Mouse (Mus musculus) thymus, postnatal 14 days (tissue): ENCODE measurements around the gene Vars.
"Not testable (repeated sequence)": the region's sequence is repeated elsewhere in the genome, so short reads cannot be mapped to it uniquely, and the experiment has no call there.

ENCODE experiments used
- DNase-seq: peaks from one replicate; pipeline ENCODE4 v3.0.0; 2021

Vars gene

DNA sequence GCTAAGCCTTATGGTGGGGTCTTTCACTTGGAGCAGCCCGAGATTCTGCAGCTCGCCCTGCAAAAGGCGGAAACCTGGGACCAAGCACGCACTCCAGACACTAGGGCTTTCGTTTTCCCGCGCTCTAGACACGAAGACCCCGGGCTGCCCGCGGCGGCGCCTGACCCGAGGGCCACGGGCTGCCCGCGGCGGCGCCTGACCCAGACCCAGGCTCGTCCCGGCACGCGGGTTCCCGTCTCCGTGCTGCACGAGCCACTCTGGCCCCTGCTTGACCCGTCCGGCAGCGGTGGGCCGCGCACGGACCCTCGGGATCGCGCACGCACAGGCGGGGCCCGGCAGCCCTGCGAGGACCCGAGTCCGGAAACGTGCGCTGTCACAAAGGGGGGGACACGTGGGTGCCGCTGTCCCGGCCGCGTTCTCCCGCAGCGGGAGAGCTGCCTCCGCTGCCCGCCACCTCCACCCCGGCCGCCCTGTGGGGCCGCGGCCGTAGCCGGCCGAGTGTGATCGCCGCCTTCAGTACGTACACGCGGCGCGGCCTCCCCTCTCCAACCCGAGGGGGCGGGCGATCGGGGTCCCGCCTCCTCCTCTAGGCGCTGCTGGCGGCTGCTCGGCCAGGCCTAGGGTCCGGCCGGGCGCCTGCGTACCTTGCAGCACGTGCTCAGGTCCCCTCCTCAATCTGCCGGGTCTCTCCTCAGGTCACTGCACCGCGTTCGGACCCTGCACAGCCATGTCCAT is at the start of gene Vars:
Vars (plus strand) TSS at position 271 of the 735 bp plus-strand sequence.
- peak; percentile 82 for DNase-seq

DNA sequence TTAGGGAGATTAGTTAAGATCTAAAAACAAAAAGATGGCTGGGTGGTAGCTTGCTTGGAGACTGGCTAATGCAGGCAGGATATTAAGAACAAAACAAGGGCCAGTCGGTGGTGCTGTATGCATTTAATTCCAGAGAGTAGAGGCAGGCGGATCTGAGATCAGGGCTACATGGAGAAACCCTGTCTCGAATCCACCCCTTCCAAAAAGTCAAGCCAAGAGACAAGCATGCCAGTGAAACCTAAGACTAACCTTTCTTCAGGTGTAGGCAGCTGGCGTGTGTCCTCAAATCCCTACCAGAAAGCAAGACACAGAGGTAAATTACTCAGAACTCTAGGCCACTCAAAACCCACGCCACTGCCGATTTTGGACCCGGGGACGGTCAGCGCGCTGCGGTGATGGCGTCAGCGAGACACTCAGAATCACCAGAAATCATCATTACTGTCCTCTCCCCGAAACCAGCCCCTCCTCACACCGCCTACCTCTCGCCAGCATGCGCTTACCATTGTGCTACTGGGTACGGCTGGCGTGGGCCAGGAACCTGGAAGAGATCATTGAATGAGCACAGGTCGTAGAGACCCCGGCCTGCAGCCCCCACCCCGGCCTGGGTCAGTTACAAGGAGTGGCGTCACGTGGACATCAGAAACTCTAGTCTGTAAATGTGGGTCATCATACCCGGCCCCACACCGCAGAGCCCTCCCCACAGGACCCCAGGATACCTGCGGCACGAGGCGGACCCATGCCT is 49.0 kb upstream of the Vars start:
- DNase-seq = no peak

DNA sequence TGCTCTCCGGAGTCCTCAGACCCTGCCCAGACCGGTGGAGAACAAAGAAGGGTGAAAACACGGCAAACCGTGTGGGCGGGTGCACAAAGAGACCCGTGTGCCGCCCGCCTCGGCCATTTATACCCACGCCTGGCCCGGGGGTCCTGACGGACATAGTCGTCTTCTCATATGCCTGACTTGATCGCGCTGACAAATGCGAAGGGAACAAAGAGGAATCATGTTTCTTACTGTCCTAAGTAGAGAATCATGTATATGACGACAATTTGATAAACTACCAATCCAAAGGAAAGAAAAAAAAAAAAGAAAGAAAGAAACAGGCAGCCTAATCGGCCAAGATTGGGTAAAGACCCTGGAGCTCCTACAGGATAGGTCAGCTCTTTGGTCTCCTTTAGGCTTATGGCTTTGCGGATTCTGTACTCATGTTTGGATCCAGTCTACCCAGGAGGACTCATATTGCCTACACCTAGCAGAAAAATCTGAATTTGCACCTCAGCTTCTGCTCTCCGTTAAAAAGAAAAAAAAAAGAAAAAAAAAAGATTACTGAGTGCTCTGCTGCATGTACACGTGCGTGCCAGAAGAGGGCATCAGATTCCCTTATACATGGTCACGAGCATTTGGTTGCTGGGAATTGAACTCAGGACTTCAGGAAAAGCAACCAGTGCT is 48.3 kb upstream of the Vars start:
- peak; percentile 83 for DNase-seq

DNA sequence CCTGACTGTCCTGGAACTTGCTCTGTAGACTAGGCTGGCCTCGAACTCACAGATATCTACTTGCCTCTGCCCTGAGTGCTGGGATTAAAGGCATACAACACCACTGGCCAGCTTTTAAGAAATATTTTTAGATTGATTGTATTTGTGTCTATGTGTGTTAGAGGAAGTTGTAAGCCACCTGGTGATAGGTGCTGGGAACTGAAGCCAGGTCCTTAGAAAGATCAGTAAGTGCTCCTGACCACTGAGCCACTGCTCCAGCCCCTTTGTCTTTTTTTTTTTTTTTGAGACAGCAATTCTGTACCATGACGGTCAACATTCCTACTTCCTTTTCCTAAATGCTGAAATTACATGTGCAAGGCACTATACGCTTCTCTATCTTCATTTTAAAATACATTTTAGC is 47.5 kb upstream of the Vars start:
- DNase-seq = no peak

DNA sequence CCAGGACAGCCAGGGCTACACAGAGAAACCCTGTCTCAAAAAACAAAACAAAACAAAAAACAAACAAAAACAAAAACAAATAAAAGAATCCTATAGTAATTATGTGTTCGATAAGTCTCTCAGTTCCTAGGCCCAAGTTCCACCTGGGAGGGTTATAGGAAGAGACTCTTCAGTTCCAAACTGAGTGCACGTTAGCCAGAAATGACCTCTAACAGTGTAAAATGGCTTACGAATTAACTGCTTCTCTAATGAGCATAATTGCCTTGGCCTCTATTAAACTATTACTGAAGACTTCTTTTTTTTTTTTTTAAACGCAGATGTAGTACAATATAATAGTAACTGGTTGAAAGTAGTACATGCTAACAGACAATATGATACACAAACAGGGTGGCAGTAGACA is 46.9 kb upstream of the Vars start:
- DNase-seq = no peak

DNA sequence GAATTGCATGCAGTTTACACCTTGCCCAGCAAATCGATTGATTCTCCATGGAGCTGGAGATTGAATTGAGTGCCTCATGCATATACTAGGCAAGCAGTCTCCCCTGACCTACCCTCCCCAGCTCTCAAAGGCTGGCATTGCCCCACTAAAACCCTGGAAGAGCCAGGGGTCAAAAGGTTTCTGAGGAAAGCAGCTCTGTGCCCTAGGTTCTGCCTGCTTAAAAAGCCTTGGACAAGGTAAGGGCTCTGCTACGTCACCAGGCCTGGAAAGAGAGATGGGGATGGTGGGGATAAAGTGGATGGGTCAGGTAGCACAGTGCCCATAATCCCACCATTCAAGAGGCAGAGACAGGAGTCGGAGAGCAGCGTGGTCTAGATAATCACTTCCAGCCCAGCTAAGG is 46.0 kb upstream of the Vars start:
- DNase-seq = no peak

DNA sequence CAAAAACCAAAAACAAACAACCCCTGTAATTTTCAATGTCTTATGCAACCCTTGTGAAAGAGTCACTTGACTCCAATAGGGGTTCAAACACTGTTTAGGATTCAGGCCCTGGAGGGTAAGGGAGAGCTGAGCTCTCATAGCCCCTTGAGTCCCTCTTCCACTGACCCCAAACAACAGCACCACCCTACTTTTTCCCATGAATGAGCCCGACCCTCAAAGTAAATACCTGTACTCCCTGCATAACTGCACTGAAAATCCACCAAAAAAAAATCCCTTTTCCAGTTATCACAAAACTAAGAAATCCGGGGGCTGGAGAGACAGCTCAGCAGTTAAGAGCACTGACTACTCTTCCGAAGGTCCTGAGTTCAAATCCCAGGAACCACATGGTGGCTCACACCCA is 44.9 kb upstream of the Vars start:
- no peak for DNase-seq

DNA sequence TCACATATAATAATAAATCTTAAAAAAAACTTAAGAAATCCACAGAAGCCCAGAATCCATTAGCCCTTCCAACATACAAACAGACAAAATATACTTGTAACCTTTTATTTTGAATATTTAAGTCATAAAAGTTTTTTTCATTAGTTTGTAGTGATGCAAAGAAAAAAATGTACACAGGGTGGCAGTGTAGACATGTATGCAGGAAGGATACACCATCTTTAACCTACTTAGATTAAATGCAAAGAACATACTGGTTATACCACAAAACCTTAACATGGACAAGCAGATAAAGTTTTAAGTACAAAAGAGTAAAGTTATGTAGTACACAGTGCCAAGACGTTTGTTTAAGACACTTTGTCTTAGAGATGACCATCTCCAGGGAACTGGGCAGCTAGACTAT is 44.4 kb upstream of the Vars start:
- no peak for DNase-seq

DNA sequence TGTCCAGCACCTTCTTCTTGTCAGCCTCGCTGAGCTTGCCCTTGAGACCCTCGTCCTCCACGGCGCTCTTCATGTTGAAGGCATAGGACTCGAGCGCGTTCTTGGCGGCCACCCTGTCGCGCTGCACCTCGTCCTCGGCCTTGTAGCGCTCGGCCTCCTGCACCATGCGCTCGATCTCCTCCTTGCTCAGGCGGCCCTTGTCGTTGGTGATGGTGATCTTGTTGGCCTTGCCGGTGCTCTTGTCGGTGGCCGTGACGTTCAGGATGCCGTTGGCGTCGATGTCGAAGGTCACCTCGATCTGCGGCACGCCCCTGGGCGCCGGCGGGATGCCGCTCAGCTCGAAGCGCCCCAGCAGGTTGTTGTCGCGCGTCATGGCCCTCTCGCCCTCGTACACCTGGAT is 43.5 kb upstream of the Vars start:
- not testable (repeated sequence) for DNase-seq

DNA sequence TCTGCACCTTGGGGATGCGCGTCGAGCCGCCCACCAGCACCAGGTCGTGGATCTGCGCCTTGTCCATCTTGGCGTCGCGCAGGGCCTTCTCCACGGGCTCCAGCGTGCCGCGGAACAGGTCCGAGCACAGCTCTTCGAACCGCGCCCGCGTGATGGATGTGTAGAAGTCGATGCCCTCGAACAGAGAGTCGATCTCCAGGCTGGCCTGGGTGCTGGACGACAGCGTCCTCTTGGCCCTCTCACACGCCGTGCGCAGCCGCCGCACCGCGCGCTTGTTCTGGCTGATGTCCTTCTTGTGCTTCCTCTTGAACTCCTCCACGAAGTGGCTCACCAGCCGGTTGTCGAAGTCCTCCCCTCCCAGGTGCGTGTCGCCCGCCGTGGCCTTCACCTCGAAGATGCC is 42.8 kb upstream of the Vars start:
- DNase-seq = not testable (repeated sequence)

DNA sequence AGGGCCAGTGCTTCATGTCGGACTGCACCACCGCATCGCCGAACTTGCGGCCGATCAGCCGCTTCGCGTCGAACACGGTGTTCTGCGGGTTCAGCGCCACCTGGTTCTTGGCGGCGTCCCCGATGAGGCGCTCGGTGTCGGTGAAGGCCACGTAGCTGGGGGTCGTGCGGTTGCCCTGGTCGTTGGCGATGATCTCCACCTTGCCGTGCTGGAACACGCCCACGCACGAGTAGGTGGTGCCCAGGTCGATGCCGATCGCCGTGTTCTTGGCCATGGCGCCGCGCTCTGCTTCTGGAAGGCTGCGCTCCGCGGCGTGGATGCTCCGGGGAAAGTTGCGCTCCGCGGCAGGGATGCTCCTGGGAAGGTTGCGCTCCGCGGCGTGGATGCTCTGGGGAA is 42.1 kb upstream of the Vars start:
- DNase-seq = not testable (repeated sequence)

DNA sequence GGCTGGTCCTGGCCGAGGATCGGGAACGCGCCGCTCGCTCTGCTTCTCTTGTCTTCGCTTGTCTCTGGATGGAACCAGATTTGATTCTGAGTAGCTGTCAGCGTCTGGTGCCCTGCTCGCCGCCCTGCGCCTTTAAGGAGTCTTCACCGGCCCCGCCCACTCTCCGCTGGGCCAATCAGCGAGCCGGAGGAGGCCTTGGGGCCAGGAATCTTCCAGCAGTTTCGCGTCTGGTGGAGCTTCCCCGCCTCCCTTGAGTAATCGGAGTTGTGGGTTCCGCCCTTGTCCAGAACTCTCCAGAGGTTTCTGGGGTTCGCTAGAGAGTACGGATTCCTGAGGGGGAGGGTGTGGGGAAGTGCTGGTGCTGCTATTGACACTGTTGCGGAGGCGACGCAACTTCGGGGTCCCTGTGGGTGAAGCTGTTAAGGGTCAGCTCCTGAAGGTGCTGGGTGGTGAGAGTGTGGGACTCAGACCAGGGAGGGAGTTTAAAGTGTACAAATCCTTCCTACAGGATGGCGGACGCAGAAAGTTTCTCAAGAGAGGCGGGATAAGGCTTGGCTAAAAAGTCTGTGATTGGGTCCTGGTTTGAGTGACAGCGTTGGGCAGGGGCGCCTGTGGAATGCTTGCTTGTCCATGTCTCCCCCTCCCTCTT is 41.5 kb upstream of the Vars start, which contains the start of gene Hspa1b:
Hspa1b (minus strand) TSS at position 109 of the 649 bp plus-strand sequence.
- peak; percentile 76 for DNase-seq

DNA sequence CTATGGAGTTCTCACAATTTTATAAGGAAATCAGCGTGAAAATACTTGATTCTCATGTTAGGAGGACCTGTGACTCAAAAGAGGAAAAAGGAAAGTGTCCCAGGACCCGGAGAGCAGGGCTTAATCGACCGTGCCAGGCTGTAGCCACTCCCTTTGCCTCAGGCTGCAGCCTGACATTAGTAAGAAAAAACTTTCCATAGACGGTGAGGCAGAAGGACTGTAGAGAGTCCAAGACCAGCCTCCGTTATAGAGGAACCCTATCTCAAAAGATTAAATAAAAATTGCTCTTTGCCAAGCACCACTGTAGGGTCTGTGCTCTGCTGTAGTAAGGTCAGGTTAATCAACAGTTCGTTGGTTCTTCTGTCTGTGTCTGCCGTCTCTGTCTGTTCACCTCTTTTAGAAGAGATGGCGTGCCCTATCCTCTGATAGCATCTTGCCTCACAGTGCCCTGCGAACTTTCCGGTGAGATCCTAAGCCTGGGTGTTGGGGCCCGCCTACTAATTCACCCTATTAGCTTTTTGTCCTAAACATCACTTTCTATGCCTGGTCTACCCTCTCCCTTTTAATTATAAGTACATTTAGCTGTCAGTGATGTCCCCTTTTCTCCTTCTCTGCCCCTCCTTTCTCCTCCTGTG is 40.8 kb upstream of the Vars start:
- no peak for DNase-seq

DNA sequence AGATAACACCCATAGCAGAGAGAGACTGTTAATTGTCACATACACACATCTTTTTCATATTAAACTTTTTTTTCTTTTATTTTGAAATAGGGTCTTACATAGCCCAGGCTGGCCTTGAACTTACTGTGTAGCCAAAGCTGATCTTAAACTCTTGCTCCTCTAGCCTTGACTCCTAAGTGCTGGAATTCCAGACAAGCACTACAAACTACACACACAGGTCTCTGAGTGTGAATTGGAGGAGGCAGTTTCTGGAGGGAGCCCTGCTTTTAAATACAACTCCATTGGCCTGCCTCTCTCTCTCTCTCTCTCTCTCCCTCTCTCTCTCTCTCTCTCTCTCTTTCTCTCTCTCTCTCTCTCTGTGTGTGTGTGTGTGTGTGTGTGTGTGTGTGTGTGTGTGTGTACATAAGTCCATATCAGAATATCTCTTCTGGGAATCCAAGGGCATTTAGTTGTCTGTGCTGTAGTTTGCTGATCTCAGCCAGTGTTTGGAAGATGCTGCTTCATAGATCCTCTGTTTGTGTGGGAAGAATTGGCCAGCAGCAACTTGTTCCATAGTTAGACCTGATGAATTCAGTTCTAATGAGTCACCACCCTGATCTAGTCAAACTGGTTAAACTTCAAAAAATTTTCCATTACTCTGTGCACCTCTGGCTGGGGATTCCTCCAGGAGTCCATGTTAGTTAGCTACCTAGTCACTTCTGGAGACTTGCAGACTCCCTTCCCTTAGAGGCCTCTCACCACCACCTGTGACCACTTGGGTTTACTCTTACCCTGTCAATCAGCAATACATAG is 39.9 kb upstream of the Vars start:
- no peak for DNase-seq

DNA sequence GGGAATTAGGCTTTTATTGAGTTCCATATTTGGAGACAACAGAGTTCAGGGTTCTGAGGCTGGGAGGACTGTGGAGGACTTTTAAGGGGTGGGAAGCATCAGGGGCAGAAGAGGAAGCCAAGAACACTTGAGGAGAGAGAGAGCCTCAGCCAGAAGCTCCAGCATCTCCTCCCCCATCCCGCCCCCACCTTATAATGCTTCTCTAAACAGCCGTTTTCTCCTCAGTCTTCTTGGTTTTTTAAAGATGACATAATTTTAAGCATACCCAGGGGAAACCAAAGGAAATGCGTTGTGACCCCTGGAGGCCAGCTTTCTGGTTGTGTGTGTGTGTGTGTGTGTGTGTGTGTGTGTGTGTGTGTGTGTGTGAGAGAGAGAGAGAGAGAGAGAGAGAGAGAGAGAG is 38.7 kb upstream of the Vars start:
- no peak for DNase-seq

DNA sequence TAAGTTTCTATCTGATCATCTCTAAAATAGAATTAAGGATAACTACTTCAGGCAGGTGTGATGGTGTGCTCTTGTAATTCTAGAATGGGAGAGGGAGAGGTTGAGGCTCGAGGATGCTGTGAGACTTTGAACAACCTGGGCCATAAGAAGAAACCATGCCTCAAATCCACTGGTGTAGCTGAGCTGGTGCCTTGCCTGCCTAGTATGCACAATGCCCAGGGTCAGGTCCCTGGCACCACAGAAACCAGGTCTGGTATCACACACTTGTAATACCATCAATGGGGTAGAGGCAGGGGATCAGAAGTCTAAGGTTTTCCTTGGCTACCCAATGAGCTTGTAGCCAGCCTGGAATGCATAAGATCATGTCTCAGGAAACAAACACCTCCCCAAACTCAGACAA is 37.9 kb upstream of the Vars start:
- no peak for DNase-seq

DNA sequence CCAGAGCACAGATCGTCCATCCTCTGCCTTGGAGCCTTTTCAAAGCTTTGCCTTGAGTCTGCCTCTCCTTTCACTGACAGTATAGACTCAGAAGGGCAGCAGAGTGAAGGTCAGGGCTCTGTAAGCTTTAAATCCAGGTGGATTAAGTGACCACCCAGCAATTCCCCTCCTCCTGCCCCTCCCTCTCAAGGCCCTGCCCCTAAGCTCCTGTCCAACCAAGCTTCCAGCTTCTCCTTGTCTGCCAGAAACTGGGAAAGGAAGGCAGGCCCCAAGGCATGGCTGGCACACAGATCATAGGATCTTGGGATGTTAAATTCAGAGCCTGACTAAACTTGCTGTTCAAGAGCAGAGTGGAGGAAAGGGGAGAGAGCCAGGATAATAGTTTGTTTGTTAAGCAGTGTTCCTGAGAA is 36.1 kb upstream of the Vars start:
- no peak for DNase-seq

DNA sequence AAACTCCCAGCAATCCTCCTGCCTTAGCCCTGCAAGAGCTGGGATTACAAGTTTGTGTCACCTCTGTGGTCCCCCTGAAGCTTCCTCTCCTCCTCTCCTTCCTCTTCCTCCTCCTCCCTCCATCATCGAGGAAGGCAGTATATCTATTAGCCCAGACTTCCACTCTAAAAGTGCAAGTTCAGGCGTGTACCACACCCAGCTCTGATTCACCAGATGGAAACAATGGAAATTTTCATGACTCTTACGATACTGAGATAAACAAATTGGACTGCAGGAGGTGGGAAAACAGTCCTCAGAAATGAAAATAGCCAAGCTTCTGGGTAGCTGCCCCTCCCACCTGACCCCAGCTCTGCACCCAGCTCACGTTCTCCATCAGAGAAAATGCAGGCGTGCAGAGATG is 35.2 kb upstream of the Vars start:
- no peak for DNase-seq

DNA sequence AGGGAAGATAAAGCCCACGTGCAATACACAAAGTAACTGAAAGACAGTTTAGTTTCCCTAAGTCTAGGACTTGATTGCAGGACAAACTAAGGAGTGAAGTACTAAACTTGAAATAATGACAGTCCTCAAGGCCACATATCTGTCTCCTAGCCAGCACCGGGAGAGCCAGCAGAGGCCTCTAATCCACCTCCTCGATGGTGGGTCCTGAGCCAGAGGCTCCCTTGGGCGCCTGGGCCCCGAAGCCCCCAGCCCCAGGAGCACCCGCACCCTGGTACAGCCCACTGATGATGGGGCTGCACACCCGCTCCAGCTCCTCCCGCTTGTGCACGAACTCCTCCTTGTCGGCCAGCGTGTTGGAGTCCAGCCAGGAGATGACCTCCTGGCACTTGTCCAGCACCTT is 31.0 kb upstream of the Vars start, which contains the start of gene Gm20481:
Gm20481 (plus strand) TSS at position 91 of the 400 bp plus-strand sequence.
- DNase-seq = not testable (repeated sequence)

DNA sequence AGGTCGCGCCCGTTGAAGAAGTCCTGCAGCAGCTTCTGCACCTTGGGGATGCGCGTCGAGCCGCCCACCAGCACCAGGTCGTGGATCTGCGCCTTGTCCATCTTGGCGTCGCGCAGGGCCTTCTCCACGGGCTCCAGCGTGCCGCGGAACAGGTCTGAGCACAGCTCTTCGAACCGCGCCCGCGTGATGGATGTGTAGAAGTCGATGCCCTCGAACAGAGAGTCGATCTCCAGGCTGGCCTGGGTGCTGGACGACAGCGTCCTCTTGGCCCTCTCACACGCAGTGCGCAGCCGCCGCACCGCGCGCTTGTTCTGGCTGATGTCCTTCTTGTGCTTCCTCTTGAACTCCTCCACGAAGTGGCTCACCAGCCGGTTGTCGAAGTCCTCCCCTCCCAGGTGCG is 29.9 kb upstream of the Vars start:
- DNase-seq = not testable (repeated sequence)

DNA sequence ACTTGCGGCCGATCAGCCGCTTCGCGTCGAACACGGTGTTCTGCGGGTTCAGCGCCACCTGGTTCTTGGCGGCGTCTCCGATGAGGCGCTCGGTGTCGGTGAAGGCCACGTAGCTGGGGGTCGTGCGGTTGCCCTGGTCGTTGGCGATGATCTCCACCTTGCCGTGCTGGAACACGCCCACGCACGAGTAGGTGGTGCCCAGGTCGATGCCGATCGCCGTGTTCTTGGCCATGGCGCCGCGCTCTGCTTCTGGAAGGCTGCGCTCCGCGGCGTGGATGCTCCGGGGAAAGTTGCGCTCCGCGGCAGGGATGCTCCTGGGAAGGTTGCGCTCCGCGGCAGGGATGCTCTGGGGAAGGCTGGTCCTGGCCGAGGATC is 29.1 kb upstream of the Vars start:
- not testable (repeated sequence) for DNase-seq
